Mouse (Mus musculus) intestine, embryonic 15.5 days (tissue): ENCODE data around the gene Acvr1b. TPM values are rescaled to one million over a fixed set of nuclear protein-coding genes. Genes with fewer than 3 reads are reported as not detected.
A peak's percentile ranks its signal among the peaks of the same experiment; 100 is the strongest.

Experiments used
- ATAC-seq: fragments of 200-750 bp; cut with Nextera tagmentation; 2 replicates; pipeline ENCODE4 v1.8.0; 2017; ENCODE audit warnings: moderate TSS enrichment, moderate library complexity
- H3K27ac ChIP-seq: fragments of 300-500 bp; sonication (generic); 2 replicates; pipeline ENCODE4 v1.5.1; 2015; ENCODE audit warnings: mild to moderate bottlenecking, inconsistent platforms
- H3K27me3 ChIP-seq: fragments of 300-500 bp; sonication (generic); replicated peaks from 2 replicates; pipeline ENCODE4 v1.6.1; 2015; ENCODE audit warnings: inconsistent platforms
- H3K36me3 ChIP-seq: fragments of 300-500 bp; sonication (generic); 2 replicates; pipeline ENCODE4 v1.6.1; 2015; ENCODE audit warnings: inconsistent platforms
- H3K4me1 ChIP-seq: fragments of 300-500 bp; sonication (generic); replicated peaks from 2 replicates; pipeline ENCODE4 v1.6.1; 2015; ENCODE audit warnings: inconsistent platforms
- H3K4me2 ChIP-seq: fragments of 300-500 bp; sonication (generic); replicated peaks from 2 replicates; pipeline ENCODE4 v1.6.1; 2015; ENCODE audit warnings: mild to moderate bottlenecking, inconsistent platforms
- H3K4me3 ChIP-seq: fragments of 300-500 bp; sonication (generic); replicated peaks from 2 replicates; pipeline ENCODE4 v1.5.1; 2015; ENCODE audit warnings: inconsistent platforms
- H3K9ac ChIP-seq: fragments of 300-500 bp; sonication (generic); 2 replicates; pipeline ENCODE4 v1.6.1; 2015; ENCODE audit warnings: inconsistent platforms
- H3K9me3 ChIP-seq: fragments of 300-500 bp; sonication (generic); 2 replicates; pipeline ENCODE4 v1.6.1; 2016; ENCODE audit warnings: inconsistent platforms
- WGBS: fragments of 180-500 bp; shearing (Covaris S2); methylation state at CpG from one replicate; pipeline ENCODE4 v1.1.7; 2015; 5-methylcytosine and 5-hydroxymethylcytosine counted together
- polyA plus RNA-seq: library from polyadenylated mRNA; unstranded; fragments of >200 nt; fragmentation: Nextera tagmentation; extraction: Ambion mirVana; gene quantifications from 2 replicates; pipeline ENCODE4 v1.2.1, GENCODE M21; 2015

The Acvr1b gene
- polyA plus RNA-seq, 1 experiment from 2014 or later = 9.3 TPM

- peaks cover 51% of the 10 kb centered on the region for H3K4me1 ChIP-seq
- 0 out of 2 replicates have a peak overlapping the region, but pooled peaks have one; percentile 29 for H3K27ac ChIP-seq
- 0 out of 2 replicates have a peak overlapping the region, but pooled peaks have one; percentile 5 for H3K4me2 ChIP-seq
- no peak overlapping the region for H3K4me3 ChIP-seq
- H3K9ac ChIP-seq = no peak overlapping the region
- no peaks in the 10 kb centered on the region for H3K36me3 ChIP-seq
- H3K9me3 ChIP-seq = no peaks in the 10 kb centered on the region
- no peaks in the 10 kb centered on the region for H3K27me3 ChIP-seq
- 17% methylated on average over 6 of the region's 6 CpGs for WGBS
- ATAC-seq = no peak
Observed at GRCm38 (mm10) chr15:101147910-101148273, 26.0 kb upstream of the Acvr1b start.

GRCm38 (mm10) chr15:101148604-101149003 lies 25.3 kb upstream of the Acvr1b start:
- H3K27ac ChIP-seq = 0 out of 2 replicates have a peak overlapping the region, but pooled peaks have one; percentile 29
- H3K9me3 ChIP-seq = no peaks in the 10 kb centered on the region
- H3K4me2 ChIP-seq = no peak overlapping the region
- H3K27me3 ChIP-seq = no peaks in the 10 kb centered on the region
- WGBS = 65% methylated on average over 6 of the region's 6 CpGs
- H3K4me3 ChIP-seq = no peak overlapping the region
- no peak for ATAC-seq
- H3K4me1 ChIP-seq = peaks cover 44% of the 10 kb centered on the region
- H3K9ac ChIP-seq = no peak overlapping the region
- no peaks in the 10 kb centered on the region for H3K36me3 ChIP-seq

- no peaks in the 10 kb centered on the region for H3K9me3 ChIP-seq
- no peaks in the 10 kb centered on the region for H3K36me3 ChIP-seq
- no peak overlapping the region for H3K27ac ChIP-seq
- WGBS = 71% methylated on average over 9 of the region's 9 CpGs
- H3K4me2 ChIP-seq = no peak overlapping the region
- no peaks in the 10 kb centered on the region for H3K27me3 ChIP-seq
- no peak for ATAC-seq
- H3K4me1 ChIP-seq = peaks cover 17% of the 10 kb centered on the region
- no peak overlapping the region for H3K9ac ChIP-seq
- no peak overlapping the region for H3K4me3 ChIP-seq
Observed at GRCm38 (mm10) chr15:101151409-101152261, 22.2 kb upstream of the Acvr1b start.

GRCm38 (mm10) chr15:101154700-101155616 lies 18.9 kb upstream of the Acvr1b start:
- H3K27me3 ChIP-seq = no peaks in the 10 kb centered on the region
- ATAC-seq = no peak
- H3K27ac ChIP-seq = no peak overlapping the region
- no peaks in the 10 kb centered on the region for H3K9me3 ChIP-seq
- no peak overlapping the region for H3K4me2 ChIP-seq
- 78% methylated on average over 7 of the region's 7 CpGs for WGBS
- no peak overlapping the region for H3K9ac ChIP-seq
- H3K4me3 ChIP-seq = no peak overlapping the region
- no peaks in the 10 kb centered on the region for H3K36me3 ChIP-seq
- no peaks in the 10 kb centered on the region for H3K4me1 ChIP-seq

- Histone ChIP-seq H3K9me3 (no peaks in the 10 kb centered on the region), H3K27me3 (no peaks in the 10 kb centered on the region), H3K36me3 (no peaks in the 10 kb centered on the region), H3K9ac (no peak overlapping the region), H3K4me2 (no peak overlapping the region), H3K4me1 (peaks cover 40% of the 10 kb centered on the region), H3K4me3 (no peak overlapping the region), H3K27ac (no peak overlapping the region)
- ATAC-seq = no peak
- WGBS = 29% methylated on average over 1 of the region's 1 CpGs
Observed at GRCm38 (mm10) chr15:101160128-101160527, 13.7 kb upstream of the Acvr1b start.

- H3K4me3 ChIP-seq = no peak overlapping the region
- H3K9me3 ChIP-seq = no peaks in the 10 kb centered on the region
- H3K27me3 ChIP-seq = no peaks in the 10 kb centered on the region
- peaks cover 41% of the 10 kb centered on the region for H3K4me1 ChIP-seq
- no peaks in the 10 kb centered on the region for H3K36me3 ChIP-seq
- no peak overlapping the region for H3K27ac ChIP-seq
- no peak overlapping the region for H3K4me2 ChIP-seq
- WGBS = 43% methylated on average over 7 of the region's 7 CpGs
- no peak for ATAC-seq
- no peak overlapping the region for H3K9ac ChIP-seq
Observed at GRCm38 (mm10) chr15:101160591-101160990, 13.3 kb upstream of the Acvr1b start.

- H3K36me3 ChIP-seq = no peaks in the 10 kb centered on the region
- H3K9ac ChIP-seq = no peak overlapping the region
- peak; percentile 65 for ATAC-seq
- H3K4me3 ChIP-seq = no peak overlapping the region
- no peaks in the 10 kb centered on the region for H3K27me3 ChIP-seq
- no peaks in the 10 kb centered on the region for H3K9me3 ChIP-seq
- H3K4me1 ChIP-seq = peaks cover 46% of the 10 kb centered on the region
- WGBS = 68% methylated on average over 7 of the region's 7 CpGs
- H3K4me2 ChIP-seq = no peak overlapping the region
- H3K27ac ChIP-seq = peak overlapping the region; percentile 23; the same call in 1 of the 2 replicates
Observed at GRCm38 (mm10) chr15:101161534-101161933, 12.3 kb upstream of the Acvr1b start.

- Histone ChIP-seq H3K4me1 (peaks cover 53% of the 10 kb centered on the region), H3K36me3 (no peaks in the 10 kb centered on the region), H3K27me3 (no peaks in the 10 kb centered on the region), H3K27ac (peak overlapping the region; percentile 92), H3K9me3 (no peaks in the 10 kb centered on the region), H3K4me3 (no peak overlapping the region), H3K9ac (peak overlapping the region; percentile 21; the same call in 1 of the 2 replicates), H3K4me2 (peak overlapping the region; percentile 43)
- WGBS = 17% methylated on average over 15 of the region's 15 CpGs
- peak; percentile 34 for ATAC-seq
Observed at GRCm38 (mm10) chr15:101163056-101163458, 10.8 kb upstream of the Acvr1b start.

- peaks cover 53% of the 10 kb centered on the region for H3K4me1 ChIP-seq
- no peaks in the 10 kb centered on the region for H3K36me3 ChIP-seq
- H3K9me3 ChIP-seq = no peaks in the 10 kb centered on the region
- H3K4me2 ChIP-seq = peak overlapping the region; percentile 43; the same call in 1 of the 2 replicates
- H3K4me3 ChIP-seq = no peak overlapping the region
- ATAC-seq = peak; percentile 6; the same call in 1 of the 2 replicates
- no peaks in the 10 kb centered on the region for H3K27me3 ChIP-seq
- WGBS = 57% methylated on average over 5 of the region's 5 CpGs
- H3K27ac ChIP-seq = peak overlapping the region; percentile 92
- no peak overlapping the region for H3K9ac ChIP-seq
Observed at GRCm38 (mm10) chr15:101163854-101164253, 10.0 kb upstream of the Acvr1b start.

- WGBS = 52% methylated on average over 5 of the region's 5 CpGs
- no peaks in the 10 kb centered on the region for H3K36me3 ChIP-seq
- peak overlapping the region; percentile 43; the same call in 1 of the 2 replicates for H3K4me2 ChIP-seq
- peak overlapping the region; percentile 92 for H3K27ac ChIP-seq
- no peak overlapping the region for H3K9ac ChIP-seq
- no peaks in the 10 kb centered on the region for H3K9me3 ChIP-seq
- H3K27me3 ChIP-seq = no peaks in the 10 kb centered on the region
- H3K4me3 ChIP-seq = no peak overlapping the region
- peak; percentile 88 for ATAC-seq
- H3K4me1 ChIP-seq = peaks cover 53% of the 10 kb centered on the region
Observed at GRCm38 (mm10) chr15:101164291-101164690, 9.6 kb upstream of the Acvr1b start.

- 0 out of 2 replicates have a peak overlapping the region, but pooled peaks have one; percentile 25 for H3K27ac ChIP-seq
- no peak for ATAC-seq
- 51% methylated on average over 16 of the region's 16 CpGs for WGBS
Observed at GRCm38 (mm10) chr15:101165658-101166437, 8.0 kb upstream of the Acvr1b start.

More at GRCm38 (mm10) chr15:101165658-101166437, 8.0 kb upstream of the Acvr1b start:
- no peaks in the 10 kb centered on the region for H3K27me3 ChIP-seq
- H3K9me3 ChIP-seq = no peaks in the 10 kb centered on the region
- H3K4me2 ChIP-seq = no peak overlapping the region
- no peak overlapping the region for H3K4me3 ChIP-seq
- H3K36me3 ChIP-seq = no peaks in the 10 kb centered on the region
- peaks cover 47% of the 10 kb centered on the region for H3K4me1 ChIP-seq
- H3K9ac ChIP-seq = no peak overlapping the region
